Mouse (Mus musculus) limb, embryonic 13.5 days (tissue): ENCODE measurements at regions not wholly inside any gene's neighbourhood (a gene's known extent, or its start where the extent isn't known, plus 50 kb on each side); places are given as distances from the start of the nearest gene placed in this dataset.

Source experiments
- ATAC-seq: fragments of 200-750 bp; cut with Nextera tagmentation; 2 replicates; pipeline ENCODE4 v1.8.0; 2017; ENCODE audit warnings: low read depth, moderate number of reproducible peaks, moderate TSS enrichment; ENCODE audit not compliant: low FRiP score
- H3K27ac ChIP-seq: fragments of 300-500 bp; sonication (generic); 2 replicates; pipeline ENCODE4 v1.5.1; 2015; ENCODE audit warnings: inconsistent platforms, mild to moderate bottlenecking, moderate library complexity
- H3K27me3 ChIP-seq: fragments of 300-500 bp; sonication (generic); 2 replicates; pipeline ENCODE4 v1.6.1; 2015; ENCODE audit warnings: mild to moderate bottlenecking, inconsistent platforms
- H3K36me3 ChIP-seq: fragments of 300-500 bp; sonication (generic); 2 replicates; pipeline ENCODE4 v1.6.1; 2015; ENCODE audit warnings: inconsistent platforms, mild to moderate bottlenecking, moderate library complexity
- H3K4me1 ChIP-seq: fragments of 300-500 bp; sonication (generic); 2 replicates; pipeline ENCODE4 v1.6.1; 2015; ENCODE audit warnings: inconsistent platforms
- H3K4me2 ChIP-seq: fragments of 300-500 bp; sonication (generic); replicated peaks from 2 replicates; pipeline ENCODE4 v1.6.1; 2015; ENCODE audit warnings: inconsistent platforms, mild to moderate bottlenecking, moderate library complexity
- H3K4me3 ChIP-seq: fragments of 300-500 bp; sonication (generic); 2 replicates; pipeline ENCODE4 v1.5.1; 2015; ENCODE audit warnings: moderate library complexity, mild to moderate bottlenecking, inconsistent platforms
- H3K9ac ChIP-seq: fragments of 300-500 bp; sonication (generic); 2 replicates; pipeline ENCODE4 v1.6.1; 2015; ENCODE audit warnings: mild to moderate bottlenecking, inconsistent platforms
- H3K9me3 ChIP-seq: fragments of 300-500 bp; sonication (generic); 2 replicates; pipeline ENCODE4 v1.6.1; 2016; ENCODE audit warnings: inconsistent platforms
- WGBS: fragments of 180-500 bp; shearing (Covaris S2); methylation state at CpG from one replicate; pipeline ENCODE4 v1.1.7; 2015; 5-methylcytosine and 5-hydroxymethylcytosine counted together

DNA sequence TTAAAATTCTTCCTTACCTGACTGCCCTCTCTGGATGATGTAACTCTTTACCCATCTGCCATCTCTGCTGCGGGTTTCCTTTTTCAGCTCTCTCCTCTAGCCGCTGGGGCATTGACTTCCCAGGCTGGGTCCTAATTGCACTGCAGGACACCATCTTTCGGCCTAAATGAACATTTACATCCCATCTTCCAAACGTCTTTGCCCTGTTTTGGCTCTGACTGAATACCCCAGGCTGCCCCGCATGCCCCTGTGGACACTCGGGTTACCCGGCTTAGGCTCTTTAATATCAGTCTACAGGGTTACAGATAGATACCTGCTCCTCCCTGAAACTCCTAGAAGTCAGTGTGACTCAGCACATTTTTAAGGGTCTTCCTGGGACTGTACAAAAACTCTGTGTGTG is 193.3 kb downstream of the Enc1 start:
- no peak overlapping the region for H3K4me3 ChIP-seq
- H3K27ac ChIP-seq, result no peak overlapping the region
- 65% methylated on average over 7 of the region's 7 CpGs for WGBS
- H3K9me3 ChIP-seq, result no peaks in the 10 kb centered on the region
- H3K4me1 ChIP-seq, result peaks cover 32% of the 10 kb centered on the region
- H3K27me3 ChIP-seq, result peaks cover 5% of the 10 kb centered on the region; the same call in 1 of the 2 replicates
- no peaks in the 10 kb centered on the region for H3K36me3 ChIP-seq
- H3K4me2 ChIP-seq, result no peak overlapping the region
- ATAC-seq, result no peak
- no peak overlapping the region for H3K9ac ChIP-seq

DNA sequence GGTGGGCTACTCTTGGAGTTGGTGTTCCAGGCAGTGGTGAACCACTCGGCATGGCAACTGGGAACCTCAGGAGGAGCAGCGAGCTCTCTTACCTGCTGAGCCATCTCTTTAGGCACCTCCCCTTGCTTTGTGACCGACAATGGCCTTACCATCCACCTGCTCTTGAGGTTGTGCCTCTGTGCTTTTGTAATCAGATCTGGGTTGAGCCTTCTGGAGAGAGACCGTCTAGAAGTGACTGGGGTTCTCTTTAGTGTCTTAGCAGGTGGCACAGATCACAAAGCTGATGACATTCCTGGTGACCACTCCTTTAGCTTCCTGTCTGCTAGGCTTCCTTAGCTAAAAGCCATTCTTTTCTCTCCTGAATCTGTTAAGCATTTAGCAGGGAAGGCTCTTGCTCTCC is 191.7 kb downstream of the Enc1 start:
- H3K9me3 ChIP-seq, result no peaks in the 10 kb centered on the region
- H3K27me3 ChIP-seq, result 0 out of 2 replicates have a peak, but pooled peaks cover 5% of the 10 kb centered on the region
- H3K4me2 ChIP-seq, result no peak overlapping the region
- H3K4me1 ChIP-seq, result peaks cover 25% of the 10 kb centered on the region
- no peak overlapping the region for H3K4me3 ChIP-seq
- no peak overlapping the region for H3K27ac ChIP-seq
- H3K36me3 ChIP-seq, result no peaks in the 10 kb centered on the region
- ATAC-seq, result no peak
- WGBS, result 50% methylated on average over 4 of the region's 4 CpGs
- H3K9ac ChIP-seq, result no peak overlapping the region

DNA sequence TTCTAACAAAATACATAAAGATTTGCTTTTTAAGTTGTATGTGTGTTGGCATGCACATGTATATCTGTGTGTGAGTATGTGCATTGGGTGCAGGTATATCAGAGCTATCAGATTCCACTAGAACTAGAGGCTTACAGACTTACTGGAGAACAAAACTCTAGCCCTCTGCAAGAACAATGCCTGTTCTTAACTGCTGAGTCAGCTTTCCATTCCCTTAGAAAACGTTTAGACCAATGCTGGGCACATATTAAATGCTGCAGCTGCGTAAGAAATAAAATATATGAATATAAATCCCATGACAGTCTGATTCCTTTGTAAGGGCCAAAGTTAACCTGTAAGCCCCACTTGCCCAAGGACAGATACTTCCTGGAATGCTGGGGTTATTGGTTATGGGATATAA is 190.0 kb downstream of the Enc1 start:
- whole genome bisulfite sequencing, result 47% methylated on average over 2 of the region's 2 CpGs
- Histone ChIP-seq H3K4me3 (no peak overlapping the region), H3K27ac (no peak overlapping the region), H3K9ac (no peak overlapping the region), H3K4me2 (no peak overlapping the region), H3K36me3 (no peaks in the 10 kb centered on the region), H3K9me3 (no peaks in the 10 kb centered on the region), H3K27me3 (0 out of 2 replicates have a peak, but pooled peaks cover 5% of the 10 kb centered on the region), H3K4me1 (peaks cover 15% of the 10 kb centered on the region)
- ATAC-seq, result no peak

DNA sequence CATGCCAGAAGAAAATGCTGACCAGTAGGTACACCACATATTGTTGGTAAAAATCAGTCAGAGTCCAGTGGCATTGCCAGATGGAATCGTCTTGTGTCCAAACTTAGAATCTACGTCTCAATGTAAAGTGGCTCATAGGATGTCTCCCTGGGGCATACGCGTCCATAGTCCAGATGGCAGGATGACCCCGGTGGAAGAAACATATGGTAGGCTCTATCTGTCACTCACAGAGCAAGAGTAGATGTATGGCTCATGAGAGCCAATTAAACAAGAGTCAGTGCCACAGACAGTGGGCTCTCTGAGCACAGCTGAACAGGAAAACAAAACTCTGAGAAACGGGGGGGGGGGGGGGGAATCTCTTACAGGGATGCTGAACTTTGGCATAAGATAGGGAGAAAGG is 187.3 kb downstream of the Enc1 start:
- Histone ChIP-seq H3K9me3 (no peaks in the 10 kb centered on the region), H3K27ac (no peak overlapping the region), H3K36me3 (no peaks in the 10 kb centered on the region), H3K4me3 (no peak overlapping the region), H3K4me2 (no peak overlapping the region), H3K27me3 (no peaks in the 10 kb centered on the region), H3K4me1 (peaks cover 13% of the 10 kb centered on the region), H3K9ac (no peak overlapping the region)
- no peak for ATAC-seq
- WGBS, result 64% methylated on average over 6 of the region's 6 CpGs

DNA sequence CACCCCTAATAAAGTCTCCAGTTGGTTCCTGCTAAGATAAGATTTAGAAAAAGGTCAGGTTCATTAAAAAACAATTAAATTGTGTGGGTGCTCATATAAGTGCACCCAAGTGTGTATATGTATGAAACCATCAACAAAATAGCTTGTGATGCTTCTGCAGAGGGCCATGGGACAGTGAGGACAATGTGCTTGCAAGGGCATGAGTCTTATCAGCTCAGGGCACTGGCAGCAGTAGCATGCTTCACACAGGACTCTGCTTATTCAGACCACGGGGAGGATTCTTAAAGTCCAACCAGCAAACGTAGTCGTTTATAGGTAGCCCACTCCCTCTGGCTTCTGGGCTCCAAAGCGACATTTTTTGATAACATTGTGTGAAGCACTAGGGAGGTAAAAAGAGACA is 186.6 kb downstream of the Enc1 start:
- no peak for ATAC-seq
- Histone ChIP-seq H3K36me3 (no peaks in the 10 kb centered on the region), H3K9me3 (no peaks in the 10 kb centered on the region), H3K4me3 (no peak overlapping the region), H3K9ac (no peak overlapping the region), H3K4me2 (no peak overlapping the region), H3K27ac (no peak overlapping the region), H3K27me3 (no peaks in the 10 kb centered on the region), H3K4me1 (peaks cover 14% of the 10 kb centered on the region)
- 73% methylated on average over 4 of the region's 4 CpGs for WGBS

DNA sequence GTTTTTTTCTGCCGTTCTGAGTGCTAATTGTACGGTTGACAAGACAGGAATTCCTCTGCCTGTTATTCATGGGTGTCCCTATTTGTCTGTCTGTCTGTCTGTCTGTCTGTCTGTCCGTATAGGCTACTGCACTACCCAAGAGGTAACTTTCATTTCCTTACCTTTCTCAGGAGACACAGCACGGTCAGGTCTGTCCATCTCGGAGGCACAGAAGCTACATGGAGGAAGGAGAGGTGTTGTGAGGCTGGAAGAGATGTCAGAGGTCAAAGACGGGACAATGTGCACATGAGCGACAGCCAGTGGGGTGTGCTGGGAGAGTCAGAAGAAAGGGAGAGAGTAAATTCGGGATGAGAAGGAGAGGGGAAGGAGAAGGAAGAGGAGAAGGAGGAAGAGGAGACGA is 184.8 kb downstream of the Enc1 start:
- no peak for ATAC-seq
- H3K27ac ChIP-seq, result no peak overlapping the region
- no peak overlapping the region for H3K4me2 ChIP-seq
- no peak overlapping the region for H3K9ac ChIP-seq
- H3K27me3 ChIP-seq, result no peaks in the 10 kb centered on the region
- WGBS, result 87% methylated on average over 9 of the region's 9 CpGs
- no peaks in the 10 kb centered on the region for H3K36me3 ChIP-seq
- no peak overlapping the region for H3K4me3 ChIP-seq
- no peaks in the 10 kb centered on the region for H3K9me3 ChIP-seq
- peaks cover 14% of the 10 kb centered on the region for H3K4me1 ChIP-seq

DNA sequence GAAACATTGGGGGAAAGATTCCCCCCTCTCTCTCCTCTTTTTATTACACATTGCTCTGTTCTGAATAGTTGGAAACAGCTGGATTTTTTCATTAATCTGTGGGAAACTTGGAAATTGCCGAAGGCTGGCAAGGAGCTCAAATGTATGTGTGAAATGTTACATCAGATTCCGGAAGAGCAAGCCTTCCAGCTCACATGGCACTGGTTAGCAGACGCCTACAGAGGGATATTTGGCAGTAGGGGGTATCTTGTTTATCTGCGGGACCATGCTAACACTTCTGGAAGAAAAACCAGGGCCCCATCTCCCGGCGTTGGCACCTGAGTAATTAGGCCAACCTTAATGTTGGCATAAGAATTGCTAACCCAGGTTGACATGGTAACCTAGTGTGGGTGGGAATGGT is 183.0 kb downstream of the Enc1 start:
- Histone ChIP-seq H3K9ac (no peak overlapping the region), H3K9me3 (no peaks in the 10 kb centered on the region), H3K27me3 (no peaks in the 10 kb centered on the region), H3K36me3 (no peaks in the 10 kb centered on the region), H3K27ac (no peak overlapping the region), H3K4me1 (peaks cover 18% of the 10 kb centered on the region), H3K4me3 (no peak overlapping the region), H3K4me2 (no peak overlapping the region)
- 23% methylated on average over 6 of the region's 6 CpGs for WGBS
- peak; percentile 32; the same call in 1 of the 2 replicates for ATAC-seq

DNA sequence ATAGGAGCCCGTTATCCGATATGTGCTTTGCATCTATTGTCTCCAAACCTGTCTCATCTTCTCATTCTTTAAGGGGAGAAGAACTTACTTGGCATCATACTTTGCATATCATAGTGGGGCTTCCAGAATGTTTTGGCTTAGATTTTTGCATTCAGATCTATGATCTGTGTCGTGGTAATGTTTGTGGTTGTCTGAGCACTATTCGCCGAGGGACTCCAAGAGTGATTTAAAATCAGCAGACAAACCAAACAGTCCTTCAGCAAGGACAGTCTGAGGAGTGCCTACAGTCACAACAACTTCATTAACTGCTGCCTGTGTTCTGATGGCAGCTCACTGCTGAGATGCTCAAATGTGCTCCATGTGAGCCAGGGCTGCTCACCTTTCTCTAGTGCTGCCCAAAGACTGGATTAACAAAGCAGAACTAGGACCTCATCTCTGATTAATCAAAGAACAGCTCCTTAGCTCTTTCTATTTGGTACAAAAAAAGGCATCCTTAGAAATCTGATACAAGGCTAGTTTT is 182.5 kb downstream of the Enc1 start:
- Histone ChIP-seq H3K9me3 (no peaks in the 10 kb centered on the region), H3K36me3 (no peaks in the 10 kb centered on the region), H3K27me3 (no peaks in the 10 kb centered on the region), H3K4me1 (peaks cover 23% of the 10 kb centered on the region), H3K27ac (no peak overlapping the region), H3K9ac (no peak overlapping the region), H3K4me3 (no peak overlapping the region), H3K4me2 (no peak overlapping the region)
- WGBS, result 78% methylated on average over 5 of the region's 5 CpGs
- no peak for ATAC-seq

DNA sequence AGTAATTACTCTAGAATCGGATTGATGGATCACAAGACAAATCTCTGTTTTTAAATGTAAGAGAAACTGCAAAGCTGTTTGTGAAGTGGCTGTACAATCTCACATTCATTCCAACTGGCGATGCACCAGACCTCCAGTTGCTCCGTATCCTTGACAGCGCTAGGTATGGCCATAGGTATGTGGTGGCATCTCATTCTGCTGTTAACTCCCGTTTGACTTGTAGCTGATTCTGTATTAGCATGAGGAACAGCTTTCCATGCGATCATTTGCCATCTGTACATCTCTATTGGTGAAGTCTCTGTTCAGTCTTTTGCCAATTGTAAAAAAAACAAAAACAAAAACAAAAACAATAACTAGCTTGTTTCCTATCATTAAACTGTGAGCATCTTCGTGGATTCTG is 182.0 kb downstream of the Enc1 start:
- no peak overlapping the region for H3K4me3 ChIP-seq
- no peaks in the 10 kb centered on the region for H3K9me3 ChIP-seq
- no peak for ATAC-seq
- H3K4me1 ChIP-seq, result peaks cover 28% of the 10 kb centered on the region
- no peak overlapping the region for H3K4me2 ChIP-seq
- H3K36me3 ChIP-seq, result no peaks in the 10 kb centered on the region
- H3K9ac ChIP-seq, result no peak overlapping the region
- WGBS, result 85% methylated on average over 7 of the region's 7 CpGs
- H3K27ac ChIP-seq, result no peak overlapping the region
- H3K27me3 ChIP-seq, result no peaks in the 10 kb centered on the region

DNA sequence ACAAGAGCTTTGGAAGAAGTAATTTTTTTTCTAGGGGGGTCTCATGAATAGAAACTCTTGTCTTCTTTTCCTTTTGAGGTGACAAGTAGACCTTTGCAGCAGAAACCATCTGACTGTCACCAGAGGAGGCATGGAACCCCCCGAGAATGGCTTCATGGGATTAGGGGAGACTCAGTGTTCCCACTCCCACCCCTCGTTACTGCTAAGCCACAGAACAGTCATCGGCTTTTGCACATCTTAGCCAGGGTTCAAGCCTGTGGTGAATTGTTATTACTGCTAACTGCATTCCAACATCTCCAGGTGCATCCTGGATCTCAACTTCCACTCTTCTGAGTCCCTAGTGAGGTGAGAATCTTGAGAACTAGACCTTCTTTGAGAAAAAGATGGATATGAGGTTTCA is 180.9 kb downstream of the Enc1 start:
- Histone ChIP-seq H3K4me2 (no peak overlapping the region), H3K27ac (no peak overlapping the region), H3K4me3 (no peak overlapping the region), H3K36me3 (no peaks in the 10 kb centered on the region), H3K4me1 (peaks cover 35% of the 10 kb centered on the region), H3K9ac (no peak overlapping the region), H3K9me3 (no peaks in the 10 kb centered on the region), H3K27me3 (no peaks in the 10 kb centered on the region)
- 74% methylated on average over 3 of the region's 3 CpGs for WGBS
- ATAC-seq, result no peak

DNA sequence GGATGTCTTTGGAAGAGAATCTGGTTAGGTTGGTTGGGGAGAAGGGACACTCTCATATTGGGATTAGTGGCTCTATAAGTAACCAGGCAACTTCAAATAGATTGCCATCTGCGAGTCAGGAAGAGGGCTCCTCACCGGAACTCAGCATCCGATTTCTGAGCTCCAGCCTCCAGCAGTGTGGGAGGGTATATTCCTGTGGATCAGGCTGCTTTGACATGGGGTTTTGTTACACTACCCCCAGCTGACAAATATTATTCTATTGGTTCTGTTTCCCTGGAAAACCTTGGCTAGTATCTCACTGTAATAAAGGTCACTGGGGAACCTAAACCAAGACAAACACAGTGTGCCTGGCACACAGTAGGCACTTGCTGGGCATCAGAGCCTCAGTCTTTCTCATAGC is 179.9 kb downstream of the Enc1 start:
- no peak overlapping the region for H3K4me3 ChIP-seq
- no peak for ATAC-seq
- no peaks in the 10 kb centered on the region for H3K36me3 ChIP-seq
- H3K4me2 ChIP-seq, result no peak overlapping the region
- H3K9ac ChIP-seq, result no peak overlapping the region
- H3K4me1 ChIP-seq, result peaks cover 35% of the 10 kb centered on the region
- H3K27ac ChIP-seq, result no peak overlapping the region
- 64% methylated on average over 3 of the region's 3 CpGs for WGBS
- H3K9me3 ChIP-seq, result no peaks in the 10 kb centered on the region
- no peaks in the 10 kb centered on the region for H3K27me3 ChIP-seq

DNA sequence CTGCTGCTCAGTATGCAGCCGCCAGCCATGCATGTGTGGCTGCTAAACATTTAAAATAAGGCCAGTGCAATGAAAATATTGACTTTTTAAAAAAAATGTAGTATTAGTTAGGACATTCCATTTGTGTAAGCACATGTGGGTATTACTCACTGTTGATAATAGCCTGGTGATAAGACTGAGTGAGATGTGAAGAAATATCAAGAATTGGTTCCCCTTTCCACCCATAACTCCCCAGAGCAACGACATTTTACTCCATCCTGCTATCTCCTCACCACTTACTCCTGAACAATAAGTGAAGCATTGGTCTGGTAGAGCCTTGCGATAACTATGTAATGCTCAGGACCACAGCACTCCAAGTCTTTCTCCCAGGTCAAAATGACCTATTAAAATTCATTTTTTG is 178.2 kb downstream of the Enc1 start:
- no peak for ATAC-seq
- 86% methylated on average over 3 of the region's 3 CpGs for WGBS

DNA sequence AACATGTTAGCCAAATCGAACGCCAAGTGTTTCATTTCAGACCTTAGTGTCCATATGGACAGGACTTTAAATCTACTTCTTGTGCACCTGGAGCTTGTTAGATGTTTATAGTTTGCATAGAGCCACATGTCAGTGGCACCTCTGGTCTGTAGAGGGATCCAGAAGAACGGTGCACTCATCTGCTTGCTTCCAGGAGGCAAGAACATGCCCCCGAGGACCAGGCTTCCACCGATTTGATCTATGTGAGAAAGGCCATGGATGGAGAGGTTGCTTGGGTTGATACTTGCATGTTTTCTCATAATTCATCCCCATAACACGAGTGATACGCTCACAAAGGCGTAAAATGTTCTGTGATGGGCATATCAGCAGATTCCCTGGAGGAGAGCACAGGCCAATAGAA is 177.8 kb downstream of the Enc1 start:
- peaks cover 26% of the 10 kb centered on the region for H3K4me1 ChIP-seq
- no peak overlapping the region for H3K9ac ChIP-seq
- no peak for ATAC-seq
- H3K9me3 ChIP-seq, result no peaks in the 10 kb centered on the region
- H3K36me3 ChIP-seq, result no peaks in the 10 kb centered on the region
- H3K27me3 ChIP-seq, result 0 out of 2 replicates have a peak, but pooled peaks cover 3% of the 10 kb centered on the region
- H3K4me3 ChIP-seq, result no peak overlapping the region
- H3K4me2 ChIP-seq, result no peak overlapping the region
- no peak overlapping the region for H3K27ac ChIP-seq
- 45% methylated on average over 8 of the region's 8 CpGs for WGBS

More for the DNA sequence above, 178.2 kb downstream of the Enc1 start:
- H3K27me3 ChIP-seq, result 0 out of 2 replicates have a peak, but pooled peaks cover 3% of the 10 kb centered on the region
- H3K36me3 ChIP-seq, result no peaks in the 10 kb centered on the region
- no peak overlapping the region for H3K4me3 ChIP-seq
- H3K9ac ChIP-seq, result no peak overlapping the region
- H3K4me1 ChIP-seq, result peaks cover 30% of the 10 kb centered on the region
- H3K27ac ChIP-seq, result no peak overlapping the region
- no peaks in the 10 kb centered on the region for H3K9me3 ChIP-seq
- H3K4me2 ChIP-seq, result no peak overlapping the region
